Mouse (Mus musculus): Measurements from ENCODE around the gene Zfp428.

Gene Zfp428

DNA sequence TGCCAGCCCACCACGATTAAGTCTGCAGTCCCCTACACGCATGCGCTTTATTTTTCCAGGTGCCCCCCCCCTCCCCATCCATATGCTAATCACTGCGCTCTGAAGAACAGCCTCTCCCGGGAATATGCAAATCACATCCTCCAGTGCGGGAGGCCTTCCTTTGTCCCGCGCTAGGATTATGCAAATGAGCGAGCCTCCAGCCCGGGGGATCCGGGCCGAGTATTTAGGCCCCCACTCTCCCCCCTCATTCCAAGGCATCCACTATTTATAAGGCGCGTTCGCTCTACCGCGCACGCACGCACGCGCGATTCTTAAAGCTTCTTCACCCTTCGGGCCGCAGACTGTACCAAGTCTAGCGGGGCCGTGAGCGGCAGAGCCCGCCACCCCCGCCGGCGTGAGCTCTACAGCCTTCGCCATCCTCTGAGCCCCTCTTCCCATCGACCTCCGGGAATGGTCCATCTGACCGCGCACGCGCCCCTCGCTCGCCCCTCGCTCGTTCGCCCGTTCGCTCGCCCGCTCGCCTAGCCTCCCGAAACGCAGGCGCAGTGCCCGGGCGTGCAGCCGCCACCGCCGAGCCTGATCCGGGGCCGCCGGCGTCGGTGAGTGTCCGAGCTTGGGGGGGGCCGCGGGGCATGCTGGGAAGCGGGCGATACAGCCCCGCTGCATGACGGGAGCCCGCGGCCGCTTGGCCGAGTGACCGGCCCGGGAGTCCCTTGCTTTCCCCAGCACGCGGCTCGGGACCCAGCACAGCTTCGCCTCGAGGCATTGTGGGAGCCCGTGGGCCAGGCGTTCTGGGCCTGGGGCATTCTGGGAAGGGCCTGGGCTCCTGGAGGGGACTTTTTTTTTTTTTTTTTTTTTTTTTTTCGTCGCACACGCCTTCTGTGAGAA, at the start of gene Zfp428:
Gene Zfp428 (plus strand): TSS at position 169 of the 888 bp plus-strand sequence.
- peak; percentile 85 for DNase-seq (ENCODE audit: low spot score in 2 of 2)

DNA sequence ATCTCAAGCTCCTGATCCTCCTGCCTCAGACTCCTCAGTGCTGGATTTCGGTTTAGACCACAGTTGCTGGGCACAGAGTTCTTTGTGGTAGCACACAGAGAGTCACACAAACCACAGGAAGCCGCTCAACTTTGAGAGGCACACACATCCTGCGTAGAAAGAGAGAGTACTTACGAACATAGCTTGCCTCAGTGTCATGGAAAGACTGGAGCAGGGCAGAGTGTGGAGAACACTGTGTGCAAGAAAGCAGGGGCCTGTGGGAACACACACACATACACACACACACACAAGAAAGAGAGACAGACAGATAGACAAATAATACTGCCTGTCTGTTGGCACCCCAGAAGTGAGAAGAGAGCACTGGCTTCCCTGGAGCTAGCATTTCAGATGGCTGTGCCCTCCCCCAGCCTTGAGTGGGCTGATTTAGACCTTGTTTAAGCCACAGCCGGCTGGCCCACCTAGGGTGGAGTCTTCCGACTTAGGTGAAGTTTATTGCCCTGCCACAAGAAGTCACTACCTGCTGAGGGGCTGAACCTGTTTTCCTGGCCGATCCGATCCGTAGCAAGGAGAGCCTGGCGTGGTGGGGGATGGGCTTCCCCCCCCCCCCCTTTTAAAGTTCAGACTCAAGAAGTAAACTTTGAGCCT, 49.0 kb upstream of the Zfp428 start:
- DNase-seq (ENCODE audit: low spot score in 2 of 2): peak in 1 of 2 experiments; percentile 33

DNA sequence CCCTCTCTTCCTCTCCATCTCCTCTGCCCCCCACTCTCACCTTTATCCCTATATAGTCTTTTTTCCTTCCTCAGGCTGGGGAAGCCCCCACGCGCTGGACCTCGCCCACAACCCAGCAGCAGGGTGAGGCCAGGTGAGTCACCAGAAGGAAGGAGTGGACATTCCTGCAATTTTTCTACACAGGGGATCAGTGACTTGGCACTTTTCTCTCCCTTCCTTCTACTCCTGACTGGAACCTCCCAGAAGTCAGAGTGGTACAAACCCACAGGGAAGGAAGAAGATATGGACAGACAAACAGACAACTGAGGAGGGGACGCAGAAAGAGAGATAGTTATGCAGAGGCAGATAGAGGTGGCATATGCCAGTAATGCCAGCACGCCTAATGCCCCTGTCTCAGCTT, 47.4 kb upstream of the Zfp428 start:
- DNase-seq (ENCODE audit: low spot score in 2 of 2): no peak

DNA sequence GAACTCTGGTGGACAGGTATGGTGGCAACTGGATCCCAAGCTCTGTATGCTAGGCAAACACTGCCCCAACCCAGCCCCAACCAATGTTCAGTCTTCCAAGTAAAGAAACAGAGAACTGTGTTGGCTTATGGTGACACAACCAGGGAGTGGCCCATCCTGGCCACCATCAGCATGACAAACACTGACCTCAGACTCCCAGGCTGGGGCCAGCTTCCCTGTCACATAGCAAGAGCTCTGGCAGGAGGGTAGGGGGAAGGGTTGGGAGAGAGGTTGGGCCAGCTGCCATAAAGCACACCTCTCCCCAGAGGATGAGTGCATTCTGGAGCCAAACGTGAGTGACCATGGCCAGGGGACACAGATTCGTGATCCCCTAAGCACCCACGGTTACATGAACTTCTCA, 47.0 kb upstream of the Zfp428 start:
- peak; percentile 54 for DNase-seq (ENCODE audit: low spot score in 2 of 2)

DNA sequence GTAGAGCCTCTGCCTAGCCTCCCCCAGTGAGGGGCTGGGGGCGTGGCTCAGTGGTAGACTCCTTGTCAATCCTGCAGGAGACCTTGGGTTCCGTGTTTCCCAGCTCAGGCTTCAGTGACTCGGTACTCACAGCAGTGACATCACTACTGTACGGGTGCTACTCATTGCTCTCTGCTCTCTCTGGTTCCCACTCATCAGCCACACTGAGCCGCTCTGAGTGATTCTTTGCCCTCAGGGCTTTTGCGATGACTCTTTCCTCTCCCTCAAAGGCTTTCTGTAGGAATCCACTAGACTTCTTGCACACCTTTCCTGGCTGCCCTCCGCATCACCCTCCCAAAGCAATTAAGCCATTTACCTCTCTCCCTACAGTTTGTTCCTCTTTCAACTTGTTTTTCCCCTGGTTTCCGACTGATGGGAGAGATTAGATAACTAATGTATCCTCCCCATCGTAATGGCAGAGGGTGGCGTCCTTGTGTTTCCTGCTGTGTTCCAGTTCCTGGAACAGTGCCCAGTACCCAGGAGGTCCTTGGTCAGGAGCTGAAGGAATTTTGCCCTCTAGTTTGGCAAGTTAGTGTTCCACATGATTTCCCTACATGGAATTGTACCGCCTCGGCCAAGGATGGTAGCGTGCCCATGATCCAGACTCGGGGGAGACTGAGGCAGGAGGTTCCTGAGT, 45.3 kb upstream of the Zfp428 start:
- peak; percentile 36 to 38 for DNase-seq (ENCODE audit: low spot score in 2 of 2)

DNA sequence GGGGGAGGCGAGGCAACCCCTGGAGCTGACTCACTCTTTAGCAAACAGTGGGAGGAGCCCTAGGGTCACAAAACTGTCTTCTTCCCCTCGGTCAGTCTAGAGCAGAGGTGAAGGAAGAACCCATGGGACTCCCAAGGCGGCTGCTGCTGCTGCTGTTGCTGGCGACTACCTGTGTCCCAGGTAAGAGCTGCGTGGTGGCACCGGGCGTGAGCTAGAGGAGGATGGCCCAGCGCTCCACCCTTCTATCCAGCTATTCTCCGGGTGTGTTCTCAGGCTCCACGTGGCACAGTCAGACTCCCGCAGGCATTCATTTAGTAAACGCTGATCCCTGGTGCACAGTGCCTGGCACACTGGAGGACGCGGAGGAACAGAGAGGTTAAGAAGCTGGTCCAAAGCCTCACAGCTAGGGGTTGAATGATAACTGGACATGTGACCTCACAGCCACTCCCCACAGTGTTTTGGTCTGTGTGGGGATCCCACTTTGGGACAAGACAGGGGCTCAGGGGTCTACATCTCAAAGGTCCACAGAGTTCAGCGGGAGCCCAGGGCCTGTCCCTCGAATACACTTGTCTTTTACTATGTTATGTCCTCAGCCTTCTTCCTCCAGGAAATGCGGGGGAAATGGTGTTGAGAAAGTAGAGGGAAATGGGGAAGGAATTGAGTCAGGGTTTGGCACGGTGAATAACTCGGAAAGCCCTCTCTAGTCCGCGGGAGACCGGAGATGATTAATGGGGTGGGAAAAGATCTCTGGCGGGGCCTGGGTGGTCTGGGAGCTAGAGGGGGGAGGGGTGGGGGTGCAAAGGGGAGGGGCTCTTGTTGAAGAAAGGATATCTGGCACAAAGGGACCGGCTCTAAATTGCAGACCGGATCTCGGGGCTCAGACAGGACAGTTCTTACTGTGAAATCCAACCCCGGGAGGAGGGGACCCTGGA, 44.2 kb upstream of the Zfp428 start, which contains the start of gene Plaur:
Gene Plaur (plus strand): TSS at position 97 of the 932 bp plus-strand sequence.
- DNase-seq (ENCODE audit: low spot score in 2 of 2): peak; percentile 65 to 73

DNA sequence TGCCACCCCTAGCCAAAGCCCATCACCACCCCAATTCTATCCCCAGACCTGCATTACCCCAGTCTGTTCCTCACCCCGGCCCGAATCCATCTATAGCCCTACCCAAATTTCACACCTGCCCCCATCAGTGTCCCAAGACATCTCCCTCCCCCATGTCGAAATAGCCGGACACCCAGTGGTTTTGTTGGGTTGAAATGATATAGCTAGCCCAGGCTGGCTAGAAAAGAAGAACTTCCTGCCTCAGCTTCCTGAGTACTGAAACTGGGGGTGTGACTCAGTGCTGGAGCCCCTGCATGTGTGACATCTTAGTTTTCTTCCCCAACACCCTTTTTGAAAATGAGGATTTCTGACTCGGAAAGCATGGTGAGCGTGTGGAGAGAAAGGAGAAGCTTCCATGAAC, 40.0 kb upstream of the Zfp428 start:
- no peak for DNase-seq (ENCODE audit: low spot score in 2 of 2)

DNA sequence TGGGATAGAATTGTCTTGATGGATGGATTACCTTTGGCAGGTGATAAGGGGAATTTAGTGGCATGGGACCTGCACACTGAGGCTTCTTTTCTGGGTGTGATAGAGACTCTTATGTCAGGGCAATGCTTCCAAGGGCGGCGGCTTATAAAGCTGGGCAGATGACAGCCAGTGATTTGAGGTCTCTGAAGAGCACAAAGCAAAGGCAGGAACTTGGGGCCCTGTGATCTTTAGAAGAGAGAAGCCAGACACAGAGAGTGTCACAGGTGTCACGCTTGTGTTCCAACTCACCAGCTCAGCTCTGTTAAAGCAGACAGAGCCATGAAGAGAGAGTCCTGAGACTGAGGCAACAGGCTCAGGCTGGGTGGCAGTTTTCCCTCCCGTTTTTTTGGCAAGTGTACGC, 38.9 kb upstream of the Zfp428 start:
- no peak for DNase-seq (ENCODE audit: low spot score in 2 of 2)

DNA sequence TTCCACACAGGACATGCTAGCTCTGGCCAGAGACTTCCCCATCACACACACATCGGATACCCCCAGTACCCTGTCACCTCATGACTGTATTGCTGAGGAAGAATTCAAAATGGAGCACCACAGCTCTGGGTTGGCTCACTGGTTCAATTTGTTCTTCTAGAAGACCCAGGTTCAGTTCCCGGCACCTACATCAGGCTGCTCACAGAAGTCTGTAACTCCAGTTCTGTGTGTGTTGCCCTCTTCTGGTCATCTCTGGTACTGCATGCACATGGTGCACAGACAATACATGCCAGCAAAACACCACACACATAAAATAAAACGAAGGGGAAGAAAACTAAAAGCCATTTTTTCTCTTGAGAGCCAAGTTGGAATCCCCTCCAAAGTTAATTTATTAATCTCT, 37.7 kb upstream of the Zfp428 start:
- DNase-seq (ENCODE audit: low spot score in 2 of 2): no peak

DNA sequence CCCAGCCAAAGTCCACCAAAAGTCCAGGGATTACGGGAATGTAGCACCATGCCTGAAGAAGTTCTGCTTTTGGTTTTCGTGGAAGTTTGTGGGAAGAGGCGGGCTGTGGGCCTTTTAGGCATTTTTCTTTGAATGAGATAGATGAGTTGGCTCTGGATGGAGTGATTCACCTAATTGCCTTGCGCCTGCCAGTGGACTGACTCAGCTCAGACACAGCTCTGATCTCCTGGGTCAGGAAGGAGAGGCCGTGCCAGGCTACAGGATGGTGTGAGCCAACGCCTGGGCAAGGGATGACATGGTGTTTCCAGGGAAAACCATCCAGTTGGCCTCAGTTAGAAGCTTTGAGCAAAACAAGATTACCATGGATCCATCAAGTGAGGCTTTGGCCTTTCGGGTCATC, 36.5 kb upstream of the Zfp428 start:
- DNase-seq (ENCODE audit: low spot score in 2 of 2): no peak

DNA sequence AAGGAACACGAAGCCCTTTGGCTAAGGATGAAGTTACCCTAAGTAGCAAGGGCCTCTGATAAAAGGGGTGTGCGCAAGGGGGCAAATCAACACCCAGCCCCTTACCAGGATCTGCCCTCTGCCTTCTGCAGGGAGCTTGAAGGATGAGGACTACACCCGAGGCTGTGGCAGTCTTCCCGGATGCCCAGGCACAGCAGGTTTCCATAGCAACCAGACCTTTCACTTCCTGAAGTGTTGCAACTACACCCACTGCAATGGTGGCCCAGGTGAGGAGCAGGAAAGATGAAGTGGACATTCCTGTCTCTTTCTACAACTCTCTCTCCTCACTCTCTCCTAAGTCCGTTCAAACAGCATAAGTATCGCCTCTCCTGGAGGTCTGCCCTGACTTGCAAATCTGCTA, 34.4 kb upstream of the Zfp428 start:
- no peak for DNase-seq (ENCODE audit: low spot score in 2 of 2)

DNA sequence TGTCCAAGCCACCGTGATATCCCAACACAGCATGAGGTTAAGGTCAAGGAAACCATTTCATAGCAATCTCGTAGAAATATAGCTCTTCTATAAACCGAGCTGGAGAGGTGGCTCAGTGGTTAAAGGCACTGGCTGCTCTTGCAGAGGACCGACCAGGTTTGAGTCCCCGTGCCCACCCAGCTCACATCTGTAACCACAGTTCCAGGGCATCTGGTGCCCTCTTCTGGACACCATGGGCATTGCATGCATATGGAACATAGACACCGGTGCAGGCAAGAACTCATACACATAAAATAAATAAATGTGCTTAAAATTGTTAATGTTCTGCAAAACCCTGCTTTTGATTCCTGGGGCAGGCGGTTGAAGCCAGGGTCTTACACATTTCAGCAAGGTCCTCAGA, 33.9 kb upstream of the Zfp428 start:
- DNase-seq (ENCODE audit: low spot score in 2 of 2): no peak

DNA sequence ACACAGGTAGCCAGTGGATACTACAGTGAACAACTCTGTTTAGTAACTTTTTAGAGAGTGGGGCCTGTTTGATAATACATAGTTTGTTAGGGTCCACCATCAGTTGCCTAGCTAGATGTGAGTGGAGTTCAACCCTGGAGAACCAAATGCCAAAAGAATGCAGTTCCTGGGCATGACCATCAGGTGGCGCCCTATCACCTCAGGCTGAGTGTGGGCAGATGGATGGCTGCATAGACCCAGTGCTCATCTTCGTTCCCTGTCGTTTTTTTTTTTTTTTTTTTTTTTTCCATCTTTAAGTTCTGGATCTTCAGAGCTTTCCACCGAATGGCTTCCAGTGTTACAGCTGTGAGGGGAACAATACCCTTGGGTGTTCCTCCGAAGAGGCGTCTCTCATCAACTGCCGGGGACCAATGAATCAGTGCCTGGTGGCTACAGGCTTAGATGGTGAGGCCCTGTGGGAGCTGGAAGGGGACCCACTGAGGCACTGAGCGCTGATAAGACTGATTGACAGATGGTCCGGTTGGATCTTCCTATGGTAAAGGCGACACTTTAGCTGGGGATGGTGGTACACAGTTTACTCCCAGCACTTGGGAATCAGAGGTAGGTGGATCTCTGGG, 32.8 kb upstream of the Zfp428 start:
- DNase-seq (ENCODE audit: low spot score in 2 of 2): peak; percentile 28 to 42

DNA sequence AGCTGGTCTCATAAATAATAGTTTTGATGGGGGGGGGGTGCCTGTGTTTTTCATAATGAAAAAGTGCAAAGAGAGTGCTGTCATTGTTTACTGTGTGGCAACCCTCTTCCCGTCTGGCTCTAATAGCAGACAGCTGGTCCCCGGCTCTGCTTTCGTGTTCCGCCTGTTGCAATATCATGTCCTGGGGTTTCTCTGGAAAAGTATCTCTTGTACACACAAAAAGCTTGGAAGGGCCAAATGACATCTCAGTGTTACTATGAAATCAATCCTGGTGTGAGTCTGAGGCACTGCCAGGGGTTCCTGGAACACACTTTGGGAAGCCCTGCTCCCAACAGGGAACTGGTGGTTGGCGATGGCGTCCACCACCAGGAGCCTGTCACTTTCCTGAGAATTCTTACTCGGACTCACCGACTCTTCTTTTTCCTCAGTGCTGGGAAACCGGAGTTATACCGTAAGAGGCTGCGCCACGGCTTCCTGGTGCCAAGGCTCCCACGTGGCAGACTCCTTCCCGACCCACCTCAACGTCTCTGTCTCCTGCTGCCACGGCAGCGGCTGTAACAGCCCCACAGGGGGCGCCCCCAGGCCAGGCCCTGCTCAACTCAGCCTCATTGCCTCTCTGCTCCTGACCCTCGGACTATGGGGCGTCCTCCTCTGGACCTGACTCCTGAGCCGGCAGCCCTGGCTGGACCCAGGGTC, 31.8 kb upstream of the Zfp428 start:
- no peak for DNase-seq (ENCODE audit: low spot score in 2 of 2)

DNA sequence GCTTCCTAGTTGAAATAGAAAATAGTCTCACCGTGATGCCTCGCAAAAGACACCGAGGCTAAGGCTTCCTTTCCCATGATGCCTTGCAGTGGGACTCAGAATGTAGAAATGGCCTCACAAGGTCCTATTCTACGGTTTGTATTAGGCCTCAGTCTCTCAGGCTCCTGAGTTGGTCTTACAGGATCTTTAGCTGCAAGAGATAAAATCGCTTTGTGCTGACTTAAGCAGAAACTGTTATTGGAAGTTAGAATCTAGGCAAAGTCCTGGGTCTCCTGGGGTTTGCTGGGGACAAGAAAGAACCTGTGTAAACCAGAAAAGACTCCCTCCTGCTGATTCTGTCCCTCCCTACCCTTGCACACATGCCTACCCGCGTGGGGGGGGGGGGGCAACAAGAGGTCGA, 30.5 kb upstream of the Zfp428 start:
- no peak for DNase-seq (ENCODE audit: low spot score in 2 of 2)

DNA sequence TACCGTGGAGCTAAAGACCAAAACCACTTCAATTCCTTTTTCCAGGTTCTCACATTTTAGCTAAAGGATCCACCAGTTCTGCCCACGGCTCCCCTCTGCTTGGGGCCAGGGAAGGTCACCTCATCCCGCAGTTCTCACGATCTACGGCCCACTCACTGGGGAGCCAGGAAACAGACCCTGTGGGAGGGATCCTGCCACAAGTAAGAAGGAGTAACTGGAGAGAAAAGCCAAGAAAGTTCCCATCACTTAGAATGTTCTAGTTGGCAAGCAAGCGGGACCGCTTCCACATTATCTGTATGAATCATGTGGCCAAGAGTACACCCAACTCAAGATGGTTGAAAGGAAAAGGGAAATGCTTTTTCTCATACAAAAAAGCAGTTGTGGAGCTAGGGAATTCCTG, 29.9 kb upstream of the Zfp428 start:
- no peak for DNase-seq (ENCODE audit: low spot score in 2 of 2)

DNA sequence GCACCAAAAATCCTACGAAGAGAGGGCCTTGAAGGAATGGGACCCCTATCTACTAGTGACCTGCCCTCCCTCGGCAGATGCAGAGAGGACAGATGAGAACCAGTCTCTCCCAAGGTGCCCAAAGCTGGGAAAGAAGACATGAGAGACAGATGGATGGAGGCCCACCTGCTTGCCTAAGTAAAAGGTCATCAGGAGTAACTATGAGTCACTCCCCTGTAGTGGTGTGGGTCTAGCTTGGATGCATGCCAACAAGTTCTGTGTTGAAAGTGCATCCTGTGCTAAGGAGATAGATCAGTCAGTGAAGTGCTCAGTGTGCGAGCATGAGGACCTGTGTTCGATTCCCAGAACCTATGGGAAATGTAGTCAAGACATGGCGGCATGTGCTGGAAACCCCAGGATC, 27.9 kb upstream of the Zfp428 start:
- no peak for DNase-seq (ENCODE audit: low spot score in 2 of 2)

DNA sequence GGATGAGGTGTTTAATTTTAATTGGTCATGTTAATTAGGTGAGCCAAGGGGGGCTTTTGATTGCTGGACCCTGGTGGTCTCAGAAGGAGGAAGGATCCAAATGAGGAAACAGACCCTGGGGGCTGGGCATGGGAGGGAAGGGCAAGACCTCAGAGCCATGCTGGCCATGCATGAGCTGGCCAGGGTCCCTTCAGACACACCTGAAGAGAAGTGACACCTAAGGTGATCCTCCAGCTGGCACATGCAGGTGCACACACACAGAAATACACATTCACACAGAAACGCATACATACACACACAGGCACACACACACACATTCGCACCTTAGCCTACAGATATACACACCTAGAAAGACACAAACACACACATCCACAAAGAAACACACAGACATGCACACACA, 27.1 kb upstream of the Zfp428 start:
- DNase-seq (ENCODE audit: low spot score in 2 of 2): no peak

DNA sequence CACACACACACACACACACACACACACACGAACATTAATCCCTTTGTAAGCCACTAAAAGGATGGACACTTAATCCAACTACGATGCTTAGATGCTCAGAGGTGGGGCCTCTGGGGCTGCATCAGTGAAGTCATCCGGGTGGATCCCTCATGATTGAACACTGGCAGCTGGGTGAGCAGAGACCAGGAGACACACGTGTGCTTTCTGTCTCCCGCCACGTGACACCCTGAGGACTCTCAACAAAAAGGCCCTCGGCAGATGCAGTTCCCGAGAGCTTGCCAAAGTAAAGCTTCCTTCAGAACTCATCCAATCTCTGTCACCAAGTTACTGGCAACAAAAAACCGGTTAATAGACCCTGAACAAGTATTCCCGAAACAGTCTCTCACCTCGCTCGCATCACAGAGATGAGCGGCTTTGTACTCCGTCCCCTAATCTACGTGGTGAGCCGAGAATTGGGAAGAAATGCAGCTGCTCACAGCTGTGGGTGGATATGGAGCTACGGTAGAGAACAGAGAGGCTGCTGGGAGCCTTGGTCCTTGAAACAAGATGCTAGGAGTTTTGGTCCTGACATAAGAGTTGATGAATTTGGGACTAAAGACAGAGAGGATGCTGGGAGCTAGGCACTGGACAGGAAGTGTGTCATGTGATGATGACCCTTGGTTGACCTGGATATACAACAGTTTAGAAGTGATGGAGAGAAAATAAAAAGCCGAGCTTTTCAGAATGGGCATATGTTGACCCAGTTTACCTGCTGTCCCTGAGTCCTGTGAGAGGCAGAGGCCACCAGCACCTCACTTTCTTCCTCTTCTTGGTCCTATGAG, 26.5 kb upstream of the Zfp428 start:
- DNase-seq (ENCODE audit: low spot score in 2 of 2): peak; percentile 57 to 61

All from heart, adult 9 months (tissue).